In genomic region chr7:143505823-143506222, GRCm38 (mm10) we compare ENCODE assay signal across 10 mouse cellular contexts. TPM values are rescaled to one million over a fixed set of nuclear protein-coding genes. Genes with fewer than 3 reads are reported as not detected.
A peak's percentile ranks its signal among the peaks of the same experiment; 100 is the strongest.
DNase-seq lines count a peak whose midpoint lies in the region; TF ChIP-seq lines count a peak whose summit lies in the region.
"Had no signal": no experiment of that assay in that cellular context is flagged by ENCODE, and none has a peak within 500 bp of the region (broad histone marks: within the 10 kb centered on the region; RNA-seq: fewer than 3 reads in every experiment).

No protein-coding gene starts in this region.

- 26% methylated on average over 11 of the region's 11 CpGs for WGBS in heart, adult 2 months
- 27% methylated on average over 11 of the region's 11 CpGs for WGBS in heart, embryonic 10.5 days

- H3K9ac ChIP-seq in heart, adult 2 months (ENCODE audit: low read depth, low read length): no peak overlapping the region
- H3K9ac ChIP-seq: embryonic facial prominence, embryonic 13.5 days; neural tube, embryonic 13.5 days had no signal

- no peak overlapping the region for H3K4me3 ChIP-seq in heart, adult 2 months
- H3K4me3 ChIP-seq in heart, embryonic 10.5 days: no peak overlapping the region
- H3K4me3 ChIP-seq: embryonic facial prominence, embryonic 13.5 days; neural tube, embryonic 13.5 days had no signal

- no peaks in the 10 kb centered on the region for H3K36me3 ChIP-seq in heart, adult 2 months (ENCODE audit: control insufficient read depth, insufficient read depth, low read length)
- H3K36me3 ChIP-seq in heart, embryonic 10.5 days: no peaks in the 10 kb centered on the region

- TF ChIP-seq POLR2A in heart, adult 2 months (IDR thresholded peaks at IDR 0.05; ENCODE audit: insufficient read depth, low read depth, low read length): no peak

- peak; percentile 70 to 83 for DNase-seq in heart, adult 2 months
- DNase-seq in heart, embryonic 10.5 days (ENCODE audit: low spot score): no peak
- DNase-seq in R1 (ENCODE audit: low read depth, low spot score): peak; percentile 92
- DNase-seq in cerebellum, postnatal 4 days (ENCODE audit: low spot score in 2 of 2): peak; percentile 65 to 85
- DNase-seq in heart, adult 9 months (ENCODE audit: low spot score in 2 of 2): peak; percentile 30 to 68
- DNase-seq in left cerebral cortex, postnatal 25 days (ENCODE audit: low spot score in 2 of 2): peak; percentile 54 to 75
- peak; percentile 25 for DNase-seq in ovary, adult 18-20 months (ENCODE audit: low spot score)
- DNase-seq in thymus, postnatal 0 days (ENCODE audit: low spot score): peak; percentile 75

- intact Hi-C loops in heart, adult 2 months (cut with DNase I): loop anchor here (1.0 to 5.0 kb wide), 2 partner anchors 26 to 34 kb away; partner anchors contain the start of gene Slc22a18
- intact Hi-C loops in left cerebral cortex, postnatal 25 days (cut with DNase I): no loop called here

- peaks cover 7% of the 10 kb centered on the region for H3K27me3 ChIP-seq in heart, adult 2 months (ENCODE audit: control insufficient read depth, insufficient read depth, low read length)
- peaks cover 46% of the 10 kb centered on the region for H3K27me3 ChIP-seq in heart, embryonic 10.5 days (ENCODE audit: insufficient read depth, poor library complexity, severe bottlenecking)

- peaks cover 3% of the 10 kb centered on the region for H3K4me1 ChIP-seq in heart, adult 2 months (ENCODE audit: control insufficient read depth, insufficient read depth, low read length)
- H3K4me1 ChIP-seq in heart, embryonic 10.5 days: peaks cover 26% of the 10 kb centered on the region

- no peak for TF ChIP-seq EP300 in heart, adult 2 months (IDR thresholded peaks at IDR 0.05; ENCODE audit: insufficient read depth, low read depth, low read length)

- H3K27ac ChIP-seq in heart, adult 2 months: no peak overlapping the region
- H3K27ac ChIP-seq in heart, embryonic 10.5 days: no peak overlapping the region
- H3K27ac ChIP-seq: embryonic facial prominence, embryonic 13.5 days; neural tube, embryonic 13.5 days had no signal

- no peaks in the 10 kb centered on the region for H3K9me3 ChIP-seq in heart, embryonic 10.5 days
- H3K9me3 ChIP-seq: embryonic facial prominence, embryonic 13.5 days; neural tube, embryonic 13.5 days had no signal

- no peaks in the 10 kb centered on the region for H3K79me2 ChIP-seq in heart, adult 2 months (replicated peaks; ENCODE audit: control insufficient read depth, insufficient read depth, low read length)

- peak; percentile 79 for TF ChIP-seq CTCF in heart, adult 2 months (IDR thresholded peaks at IDR 0.05)

RNA-seq across cellular contexts. Expression of gene Phlda2, which starts 2.9 kb away (rescaled TPM):
- not detected for total RNA-seq in heart, adult 2 months (2021)
- not detected in 2 replicates for polyA plus RNA-seq in heart, adult 2 months (2012; rRNA removed)
- polyA plus RNA-seq in heart, embryonic 10.5 days (2016; fragmentation: Nextera tagmentation; extraction: Ambion mirVana): 2.9 and 9.8 TPM in 2 replicates
- not detected for total RNA-seq in left cerebral cortex, postnatal 25 days (2021)
- polyA plus RNA-seq in thymus, postnatal 0 days (2015; fragmentation: Nextera tagmentation; extraction: Ambion mirVana): 0.91 and 0.95 TPM in 2 replicates

RNA-seq across cellular contexts. Expression of gene Slc22a18, which starts 32.3 kb away (rescaled TPM):
- under 1 TPM; 0.36 to 0.42 TPM for total RNA-seq in heart, adult 2 months (2021)
- 2.3 and 2.5 TPM in 2 replicates for polyA plus RNA-seq in heart, adult 2 months (2012; rRNA removed)
- 0.54 and 1.3 TPM in 2 replicates for polyA plus RNA-seq in heart, embryonic 10.5 days (2016; fragmentation: Nextera tagmentation; extraction: Ambion mirVana)
- under 1 TPM in 1 of 2 experiments, not detected in 1; 0.78 TPM for total RNA-seq in left cerebral cortex, postnatal 25 days (2021)
- polyA plus RNA-seq in thymus, postnatal 0 days (2015; fragmentation: Nextera tagmentation; extraction: Ambion mirVana): 1.0 and 1.6 TPM in 2 replicates

RNA-seq across cellular contexts. Expression of gene Nap1l4, which starts 43.1 kb away (rescaled TPM):
- 100 to 1,000 TPM; 168 to 197 TPM for total RNA-seq in heart, adult 2 months (2021)
- polyA plus RNA-seq in heart, adult 2 months (2012; rRNA removed): 98.4 and 147 TPM in 2 replicates
- polyA plus RNA-seq in heart, embryonic 10.5 days (2016; fragmentation: Nextera tagmentation; extraction: Ambion mirVana): 291 and 318 TPM in 2 replicates
- 100 to 1,000 TPM; 104 to 113 TPM for total RNA-seq in left cerebral cortex, postnatal 25 days (2021)
- 196 and 211 TPM in 2 replicates for polyA plus RNA-seq in thymus, postnatal 0 days (2015; fragmentation: Nextera tagmentation; extraction: Ambion mirVana)

RNA-seq across cellular contexts. Expression of gene Cdkn1c, which starts 45.0 kb away (rescaled TPM):
- 10 to 100 TPM; 33.9 to 42.4 TPM for total RNA-seq in heart, adult 2 months (2021)
- polyA plus RNA-seq in heart, adult 2 months (2012; rRNA removed): 12.3 and 15.7 TPM in 2 replicates
- 1,495 and 1,694 TPM in 2 replicates for polyA plus RNA-seq in heart, embryonic 10.5 days (2016; fragmentation: Nextera tagmentation; extraction: Ambion mirVana)
- 10 to 100 TPM; 10.7 to 11.4 TPM for total RNA-seq in left cerebral cortex, postnatal 25 days (2021)
- polyA plus RNA-seq in thymus, postnatal 0 days (2015; fragmentation: Nextera tagmentation; extraction: Ambion mirVana): 59.1 and 74.9 TPM in 2 replicates
